Mouse (Mus musculus) midbrain, postnatal 0 days (tissue): ENCODE measurements around the gene Gpr153. TPM values are rescaled to one million over a fixed set of nuclear protein-coding genes. Genes with fewer than 3 reads are reported as not detected.
A peak's percentile ranks its signal among the peaks of the same experiment; 100 is the strongest.
"Not testable (repeated sequence)": the region's sequence is repeated elsewhere in the genome, so short reads cannot be mapped to it uniquely, and the experiment has no call there.

Experiments
- ATAC-seq: fragments of 200-750 bp; cut with Nextera tagmentation; 2 replicates; pipeline ENCODE4 v1.8.0; 2017; ENCODE audit warnings: moderate number of reproducible peaks, mild to moderate bottlenecking, moderate TSS enrichment, moderate library complexity; ENCODE audit not compliant: low FRiP score
- DNase-seq: peaks from one replicate; pipeline ENCODE4 v3.0.0-alpha.2; 2015; ENCODE audit warnings: low spot score
- H3K27ac ChIP-seq: fragments of 300-500 bp; sonication (generic); 2 replicates; pipeline ENCODE4 v1.5.1; 2014; ENCODE audit warnings: low read depth, mild to moderate bottlenecking, low read length, mixed read lengths
- H3K27me3 ChIP-seq: fragments of 300-500 bp; sonication (generic); 2 replicates; pipeline ENCODE4 v1.6.1; 2014; ENCODE audit warnings: low read length, control low read depth, mixed read lengths; ENCODE audit not compliant: insufficient read depth
- H3K36me3 ChIP-seq: fragments of 300-500 bp; sonication (generic); 2 replicates; pipeline ENCODE4 v1.6.1; 2014; ENCODE audit warnings: low read length, control low read depth, mixed read lengths; ENCODE audit not compliant: insufficient read depth
- H3K4me1 ChIP-seq: fragments of 300-500 bp; sonication (generic); 2 replicates; pipeline ENCODE4 v1.6.1; 2014; ENCODE audit warnings: mild to moderate bottlenecking, control low read depth, antibody characterized with exemption, low read length, mixed read lengths; ENCODE audit not compliant: insufficient read depth
- H3K4me2 ChIP-seq: fragments of 300-500 bp; sonication (generic); 2 replicates; pipeline ENCODE4 v1.6.1; 2014; ENCODE audit warnings: low read depth, mild to moderate bottlenecking, low read length, mixed read lengths; ENCODE audit not compliant: poor library complexity, severe bottlenecking
- H3K4me3 ChIP-seq: fragments of 300-500 bp; sonication (generic); 2 replicates; pipeline ENCODE4 v1.5.1; 2014; ENCODE audit warnings: low read depth, mild to moderate bottlenecking, low read length, moderate library complexity
- H3K9ac ChIP-seq: fragments of 300-500 bp; sonication (generic); replicated peaks from 2 replicates; pipeline ENCODE4 v1.6.1; 2014; ENCODE audit warnings: mild to moderate bottlenecking, low read length, moderate library complexity, mixed read lengths; ENCODE audit not compliant: poor library complexity, severe bottlenecking
- H3K9me3 ChIP-seq: fragments of 300-500 bp; sonication (generic); 2 replicates; pipeline ENCODE4 v1.6.1; 2016; ENCODE audit warnings: low read length, control low read depth
- CTCF ChIP-seq: IDR thresholded peaks from 2 replicates; pipeline ENCODE4 v1.5.1; 2016; ENCODE audit warnings: antibody characterized with exemption, mild to moderate bottlenecking
- WGBS: fragments of 180-500 bp; shearing (Covaris S2); extraction: QIAGEN DNeasy Blood & Tissue Kit; methylation state at CpG from one replicate; pipeline ENCODE4 v1.1.7; 2014; 5-methylcytosine and 5-hydroxymethylcytosine counted together
- polyA plus RNA-seq: library from polyadenylated mRNA; unstranded; fragments of >200 nt; fragmentation: Nextera tagmentation; extraction: Ambion mirVana; gene quantifications from 2 replicates; pipeline ENCODE4 v1.2.1, GENCODE M21; 2015
- total RNA-seq: library from RNA; depleted of rRNA; stranded (reverse); fragments of >200 nt; gene quantifications from 2 replicates; pipeline ENCODE4 v1.2.3, GENCODE M21; 2014; rRNA removed

Gene Gpr153
- 138 and 149 TPM in 2 replicates for total RNA-seq
- polyA plus RNA-seq, result 20.1 and 21.2 TPM in 2 replicates

- DNase-seq (peak; percentile 54), ATAC-seq (peak; percentile 64)
- TF ChIP-seq CTCF, result 0 out of 2 replicates have a peak, but pooled peaks have one; percentile 13
- Histone ChIP-seq H3K9ac (peak within 1 kb of the TSS; percentile 79), H3K36me3 (peaks cover 19% of the 10 kb centered on the region), H3K27me3 (no peaks in the 10 kb centered on the region; the same call in 1 of the 2 replicates), H3K9me3 (no peaks in the 10 kb centered on the region), H3K27ac (peak within 1 kb of the TSS; percentile 71), H3K4me2 (peak within 1 kb of the TSS; percentile 86), H3K4me1 (peaks cover 10% of the 10 kb centered on the region; the same call in 1 of the 2 replicates), H3K4me3 (peak within 1 kb of the TSS; percentile 75)
- WGBS, result under 1% methylated on average over 39 of the region's 48 CpGs
Measured at GRCm38 (mm10) chr4:152273621-152274236, at the start of gene Gpr153. Gene Gpr153, plus strand, starts transcription at chr4:152274232.

- Histone ChIP-seq H3K4me2 (no peak overlapping the region), H3K9ac (no peak overlapping the region), H3K27ac (peak overlapping the region; percentile 72), H3K4me1 (peaks cover 9% of the 10 kb centered on the region), H3K36me3 (peaks cover 35% of the 10 kb centered on the region), H3K9me3 (no peaks in the 10 kb centered on the region), H3K4me3 (no peak overlapping the region), H3K27me3 (no peaks in the 10 kb centered on the region)
- DNase-seq, result peak; percentile 77
- WGBS, result 73% methylated on average over 13 of the region's 13 CpGs
- TF ChIP-seq CTCF, result no peak
- peak; percentile 62 for ATAC-seq
Measured at GRCm38 (mm10) chr4:152226901-152227486, 47.0 kb upstream of the Gpr153 start.

- DNase-seq (no peak), ATAC-seq (no peak)
- Histone ChIP-seq H3K36me3 (peaks cover 35% of the 10 kb centered on the region), H3K27me3 (no peaks in the 10 kb centered on the region), H3K9me3 (no peaks in the 10 kb centered on the region), H3K27ac (no peak overlapping the region), H3K9ac (no peak overlapping the region), H3K4me1 (peaks cover 3% of the 10 kb centered on the region; the same call in 1 of the 2 replicates), H3K4me2 (no peak overlapping the region), H3K4me3 (no peak overlapping the region)
- no peak for TF ChIP-seq CTCF
- WGBS, result 89% methylated on average over 12 of the region's 12 CpGs
Measured at GRCm38 (mm10) chr4:152227749-152228527, 46.1 kb upstream of the Gpr153 start.

- H3K4me2 ChIP-seq, ATAC-seq, H3K4me3 ChIP-seq, DNase-seq, H3K9me3 ChIP-seq, H3K9ac ChIP-seq, H3K27me3 ChIP-seq, H3K4me1 ChIP-seq, H3K27ac ChIP-seq: not testable (repeated sequence)
- peaks cover 23% of the 10 kb centered on the region for H3K36me3 ChIP-seq
- WGBS, result 53% methylated on average over 4 of the region's 4 CpGs
Measured at GRCm38 (mm10) chr4:152230331-152230730, 43.7 kb upstream of the Gpr153 start.

- 84% methylated on average over 7 of the region's 7 CpGs for WGBS
- H3K4me2 ChIP-seq, result no peak overlapping the region
- H3K36me3 ChIP-seq, result peaks cover 28% of the 10 kb centered on the region
- no peak for DNase-seq
- H3K9ac ChIP-seq, result no peak overlapping the region
- no peak for TF ChIP-seq CTCF
- H3K27ac ChIP-seq, result no peak overlapping the region
- peaks cover 3% of the 10 kb centered on the region; the same call in 1 of the 2 replicates for H3K4me1 ChIP-seq
- no peaks in the 10 kb centered on the region for H3K9me3 ChIP-seq
- H3K4me3 ChIP-seq, result no peak overlapping the region
- ATAC-seq, result no peak
- H3K27me3 ChIP-seq, result no peaks in the 10 kb centered on the region
Measured at GRCm38 (mm10) chr4:152231326-152231725, 42.7 kb upstream of the Gpr153 start.
